Mouse (Mus musculus) urinary bladder, postnatal 25 days (tissue): ENCODE measurements at regions not wholly inside any gene's neighbourhood (a gene's known extent, or its start where the extent isn't known, plus 50 kb on each side); places are given as distances from the start of the nearest gene placed in this dataset.

Experiments
- DNase-seq: peaks from one replicate; pipeline ENCODE4 v3.0.0; 2022; ENCODE audit warnings: low spot score

DNA sequence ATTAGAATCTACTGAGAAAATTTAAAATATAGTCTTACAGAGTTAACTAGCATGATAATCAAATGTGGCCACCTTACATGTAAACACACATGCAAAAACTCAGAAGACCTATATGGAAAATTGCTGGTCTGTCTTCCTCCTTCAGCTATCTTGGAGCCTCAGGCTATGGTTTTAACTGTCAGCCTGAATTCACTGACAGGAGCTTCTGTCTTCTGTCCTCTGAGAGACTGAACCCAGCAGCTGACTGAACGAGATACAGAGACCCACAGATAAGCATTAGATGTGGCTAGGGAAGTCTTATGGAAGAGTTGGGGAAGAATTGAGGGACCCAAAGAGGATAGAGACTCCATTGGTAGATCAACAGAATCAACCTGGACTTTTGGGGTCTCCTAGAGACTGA is 360.0 kb upstream of the Meox2 start:
- DNase-seq = no peak

- no peak for DNase-seq
Measured at GRCm38 (mm10) chr12:36765315-36766058, 342.9 kb upstream of the Meox2 start.

GRCm38 (mm10) chr12:36766167-36766566 is 342.2 kb upstream of the Meox2 start:
- no peak for DNase-seq

DNA sequence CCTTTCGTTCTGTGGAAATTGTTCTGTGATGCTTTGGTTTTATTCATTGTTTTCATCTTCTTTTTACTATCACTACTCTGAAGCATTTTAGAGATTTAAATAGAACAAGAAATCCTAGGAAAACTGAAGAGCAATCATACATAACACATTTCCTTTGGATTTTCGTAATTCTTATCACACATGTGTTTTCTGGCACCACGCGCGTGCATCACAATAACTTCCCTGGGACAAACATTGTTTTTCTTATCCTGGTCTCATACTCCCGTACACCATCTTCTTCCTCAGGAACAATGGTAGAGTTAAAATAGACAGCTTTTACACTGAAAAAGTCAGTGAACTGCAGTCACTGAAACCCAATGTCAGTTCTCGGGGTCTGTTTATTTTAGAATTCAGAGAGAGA is 327.6 kb upstream of the Meox2 start:
- DNase-seq = no peak

DNA sequence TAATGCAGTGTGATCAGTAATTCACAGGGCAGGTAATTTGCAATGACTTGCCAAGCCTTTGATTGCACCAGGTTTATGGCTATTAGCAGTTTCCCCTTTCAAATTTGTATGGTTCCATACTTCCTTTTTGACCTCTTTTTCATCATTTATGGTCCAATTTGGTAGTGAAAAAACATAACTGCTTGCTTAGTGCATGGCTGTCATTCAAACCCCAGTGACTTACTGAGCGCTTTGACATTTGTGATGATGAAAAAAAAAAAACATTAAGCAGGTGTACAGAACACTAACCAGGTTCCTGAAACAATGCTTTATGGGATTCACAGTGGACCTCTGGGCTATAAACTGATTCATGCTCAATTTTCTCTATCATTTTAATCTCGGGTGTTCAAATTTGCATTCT is 317.5 kb upstream of the Meox2 start:
- DNase-seq = no peak

GRCm38 (mm10) chr12:36791430-36791829 is 316.9 kb upstream of the Meox2 start:
- no peak for DNase-seq

DNA sequence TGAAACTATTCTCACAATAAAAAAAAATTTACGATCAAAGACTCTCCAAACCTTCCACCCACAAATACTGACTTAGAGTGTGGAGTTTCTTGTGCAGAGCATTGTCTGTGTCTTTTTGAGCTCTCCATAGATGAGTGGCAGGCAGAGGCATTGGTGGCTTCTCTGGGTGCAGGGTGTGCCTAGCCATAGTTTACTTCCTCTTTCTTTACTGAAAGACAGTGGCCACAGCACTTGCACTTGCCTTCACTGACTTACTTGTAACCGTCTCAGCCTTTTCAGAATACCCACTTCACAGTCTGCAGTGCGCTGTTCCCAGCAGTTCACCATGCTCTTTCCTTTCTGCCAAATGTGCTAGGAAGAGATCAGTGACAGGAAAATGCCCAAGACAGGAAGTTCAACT is 316.1 kb upstream of the Meox2 start:
- no peak for DNase-seq

DNA sequence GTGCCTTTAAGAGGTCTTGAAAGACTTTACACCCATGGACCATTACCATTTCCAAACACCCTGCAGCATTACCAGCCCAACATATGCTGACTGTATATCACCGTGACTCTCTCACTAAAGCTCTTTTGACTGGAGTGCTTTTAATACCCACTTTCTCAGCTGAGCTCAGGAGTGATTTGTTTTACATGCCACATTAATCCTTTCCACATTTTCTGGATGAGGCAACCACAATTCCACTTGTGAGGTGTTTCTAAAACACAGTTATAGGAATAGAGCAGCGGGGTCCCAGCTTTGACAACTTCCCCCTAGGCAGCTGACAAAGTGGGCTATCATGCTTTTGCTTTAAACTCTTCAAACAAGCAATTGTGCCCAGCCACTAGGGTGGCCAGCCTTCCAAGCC is 314.5 kb upstream of the Meox2 start:
- no peak for DNase-seq

DNA sequence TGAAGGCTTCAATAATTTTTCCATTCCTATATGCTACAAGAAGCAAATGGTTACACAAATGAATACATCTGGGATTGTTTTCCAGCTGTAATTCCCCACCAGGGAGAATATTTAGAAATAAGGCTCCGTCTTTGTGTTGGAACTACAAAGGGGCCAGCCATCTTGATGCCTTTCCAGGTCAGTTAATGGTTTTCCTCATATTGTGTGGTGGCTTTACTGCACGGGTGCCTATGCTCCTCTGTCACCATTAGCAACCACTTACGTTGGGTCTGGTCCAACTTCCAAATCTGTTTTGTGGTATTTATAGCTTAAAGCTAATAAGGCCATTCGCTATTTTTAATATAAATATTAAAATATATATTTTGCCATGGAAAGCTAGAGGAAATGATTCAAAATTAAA is 312.1 kb upstream of the Meox2 start:
- DNase-seq = no peak

GRCm38 (mm10) chr12:36817938-36818337 is 290.4 kb upstream of the Meox2 start:
- DNase-seq = no peak

GRCm38 (mm10) chr12:36818852-36819251 is 289.5 kb upstream of the Meox2 start:
- DNase-seq = no peak

DNA sequence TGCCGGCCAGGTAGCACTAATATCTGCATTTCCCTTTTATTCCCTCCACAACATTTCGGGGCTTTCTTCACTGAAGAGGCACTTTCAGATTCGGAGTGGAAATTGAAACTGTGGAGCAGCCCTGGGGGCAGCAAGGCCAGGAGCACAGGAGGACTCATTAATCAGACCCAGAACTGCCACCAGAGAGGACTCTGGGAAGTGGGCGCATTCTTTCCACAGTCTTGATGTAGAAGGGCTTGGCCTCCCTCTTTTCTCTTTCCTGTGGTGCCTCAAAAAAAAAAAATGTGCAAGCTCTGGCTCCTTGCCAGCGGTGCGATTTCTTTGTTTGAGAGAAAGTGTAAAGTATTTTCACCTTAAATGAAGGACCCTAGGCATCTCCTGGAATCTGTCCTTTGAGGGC is 281.6 kb upstream of the Meox2 start:
- no peak for DNase-seq

DNA sequence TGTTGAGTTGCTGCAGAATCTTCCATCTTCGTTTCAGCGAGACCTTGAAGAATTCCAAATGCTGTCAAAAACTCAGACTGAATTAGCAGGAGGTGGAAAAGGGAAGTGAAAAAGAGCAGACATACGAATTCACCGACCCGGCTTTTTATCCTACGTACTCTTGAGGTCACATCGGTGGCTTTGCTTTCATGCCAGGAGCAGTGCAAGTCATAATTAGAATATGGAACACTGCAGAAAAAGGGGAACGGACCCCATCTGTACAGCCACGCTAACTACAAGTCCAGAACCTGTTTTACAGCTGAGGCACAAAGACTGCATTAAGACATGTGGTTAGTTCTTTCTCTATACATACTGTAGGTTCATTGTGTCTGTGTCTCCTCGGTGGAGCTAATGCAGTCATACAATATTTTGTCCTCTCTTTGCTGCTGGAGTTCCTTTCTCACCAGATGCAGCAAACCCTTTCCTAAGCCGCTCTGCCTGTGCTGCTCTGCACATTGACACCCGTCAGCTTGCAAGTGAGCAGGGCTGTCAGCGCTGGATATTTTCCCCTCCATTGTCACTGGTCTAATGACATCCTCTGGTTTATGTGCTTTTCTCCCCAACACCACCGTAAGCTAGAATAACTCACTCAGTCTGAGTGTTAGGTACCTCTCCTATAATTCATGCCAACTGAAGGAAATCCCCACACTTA is 276.9 kb upstream of the Meox2 start:
- DNase-seq = no peak

DNA sequence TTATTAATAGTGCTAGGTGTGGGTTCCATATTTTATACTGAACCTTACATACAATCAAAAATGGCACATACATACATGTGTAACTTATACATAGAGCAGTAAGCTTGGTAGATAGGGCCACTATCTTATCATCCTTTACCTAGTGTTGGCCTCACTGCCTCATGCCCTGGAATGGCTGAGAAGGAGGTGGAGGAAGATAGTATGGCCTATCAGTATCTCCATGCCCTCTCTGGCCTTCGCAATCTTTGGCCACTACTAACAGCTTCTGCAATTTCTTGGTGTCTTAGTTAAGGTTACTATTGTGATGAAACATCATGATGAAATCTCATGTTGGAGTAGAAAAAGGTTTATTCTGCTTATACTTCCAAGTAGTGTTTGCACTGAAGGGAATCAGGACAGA is 265.4 kb upstream of the Meox2 start:
- DNase-seq = no peak

- no peak for DNase-seq
Measured at GRCm38 (mm10) chr12:36845130-36845529, 263.2 kb upstream of the Meox2 start.

DNA sequence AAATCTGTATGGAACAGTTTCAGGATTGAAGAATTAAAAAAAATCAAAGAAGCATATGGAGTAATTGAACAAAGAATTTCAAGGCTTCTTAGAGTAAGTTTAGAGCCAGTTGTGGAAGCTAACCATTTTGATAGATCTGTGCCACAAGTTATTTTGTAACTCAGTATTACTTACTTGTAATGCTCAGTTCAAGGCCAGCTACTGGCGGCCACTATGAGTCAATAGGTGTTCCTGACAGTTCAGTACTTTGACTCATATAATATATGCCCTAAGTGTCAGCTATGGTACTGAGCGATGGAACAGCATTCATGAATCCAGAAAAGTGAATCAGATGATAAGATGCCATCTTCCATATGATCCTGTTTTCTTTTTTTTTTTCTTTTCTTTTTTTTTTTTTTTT is 259.3 kb upstream of the Meox2 start:
- DNase-seq = no peak

DNA sequence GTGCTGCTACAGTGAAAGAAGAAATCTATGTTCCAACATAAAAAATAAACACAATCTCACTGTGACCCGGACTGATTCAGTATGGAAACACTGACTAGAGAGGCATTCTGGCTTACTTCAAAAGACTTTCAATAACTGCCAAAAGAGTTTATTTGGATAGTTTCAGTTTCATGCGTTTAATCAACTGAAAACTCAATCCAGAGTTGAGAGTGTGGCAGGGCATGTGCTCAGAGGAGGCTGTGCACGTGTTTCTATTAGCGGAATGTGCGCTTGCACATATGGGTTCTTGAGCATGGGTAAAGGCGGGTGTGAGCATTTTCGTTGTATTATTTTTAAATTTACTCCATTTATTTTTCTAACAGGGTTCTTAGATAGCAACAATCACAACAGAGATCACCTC is 245.2 kb upstream of the Meox2 start:
- no peak for DNase-seq

DNA sequence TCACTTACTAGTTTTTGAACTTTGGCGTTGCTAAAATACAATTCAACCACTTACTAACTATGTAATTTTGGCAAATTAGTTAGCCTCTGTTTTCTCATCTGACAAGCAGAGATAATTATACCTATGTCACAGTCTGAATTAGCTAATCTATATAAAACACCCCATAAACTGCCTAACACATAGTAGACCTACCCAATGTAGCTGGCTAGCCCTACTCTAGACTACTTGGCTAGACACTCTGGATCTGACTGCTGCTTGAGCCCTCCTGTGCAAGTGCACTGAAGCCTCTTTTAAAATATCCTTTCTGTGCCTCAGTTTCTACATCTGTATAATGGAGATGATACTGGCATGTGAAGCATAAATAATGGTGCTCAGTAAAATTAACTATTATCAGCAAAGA is 227.6 kb upstream of the Meox2 start:
- DNase-seq = no peak

GRCm38 (mm10) chr12:36913364-36913763 is 195.0 kb upstream of the Meox2 start:
- no peak for DNase-seq

- no peak for DNase-seq
Measured at GRCm38 (mm10) chr12:36917576-36918106, 190.7 kb upstream of the Meox2 start.

GRCm38 (mm10) chr12:36918294-36918876 is 190.0 kb upstream of the Meox2 start:
- DNase-seq = no peak

DNA sequence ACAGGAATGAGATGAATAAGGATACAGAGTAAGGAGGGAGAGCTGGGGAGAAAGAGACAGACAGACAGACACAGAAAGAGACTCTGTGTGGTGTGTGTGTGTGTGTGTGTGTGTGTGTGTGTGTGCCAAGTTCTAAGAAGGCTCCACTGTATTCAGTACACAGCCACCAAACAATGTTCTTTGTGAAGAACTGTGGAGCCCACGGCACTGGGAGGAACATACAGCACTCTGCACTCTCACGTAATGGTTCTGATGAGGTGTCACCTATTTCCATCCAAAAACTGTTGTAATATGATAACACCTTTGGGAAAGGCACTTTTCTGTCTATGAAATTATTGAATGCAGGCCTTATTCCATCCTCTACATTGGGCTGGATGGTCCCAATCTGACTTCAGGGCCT is 184.8 kb upstream of the Meox2 start:
- no peak for DNase-seq

- DNase-seq = no peak
Measured at GRCm38 (mm10) chr12:36926225-36926624, 182.1 kb upstream of the Meox2 start.
